Mouse (Mus musculus) heart, embryonic 11.5 days (tissue): ENCODE measurements around the gene Atp8b4. TPM values are rescaled to one million over a fixed set of nuclear protein-coding genes. Genes with fewer than 3 reads are reported as not detected.

Experiments
- ATAC-seq: fragments of 200-750 bp; cut with Nextera tagmentation; replicated peaks from 2 replicates; pipeline ENCODE4 v1.8.0; 2017; ENCODE audit warnings: moderate library complexity; ENCODE audit not compliant: insufficient number of reproducible peaks, low FRiP score, low TSS enrichment
- H3K27ac ChIP-seq: fragments of 300-500 bp; sonication (generic); 2 replicates; pipeline ENCODE4 v1.5.1; 2014; ENCODE audit warnings: mild to moderate bottlenecking, low read depth, low read length
- H3K27me3 ChIP-seq: fragments of 300-500 bp; sonication (generic); 2 replicates; pipeline ENCODE4 v1.6.1; 2014; ENCODE audit warnings: mild to moderate bottlenecking, low read length, mixed read lengths; ENCODE audit not compliant: control insufficient read depth, insufficient read depth
- H3K36me3 ChIP-seq: fragments of 300-500 bp; sonication (generic); 2 replicates; pipeline ENCODE4 v1.6.1; 2014; ENCODE audit warnings: mild to moderate bottlenecking, low read length, moderate library complexity, mixed read lengths; ENCODE audit not compliant: control insufficient read depth, insufficient read depth
- H3K4me1 ChIP-seq: fragments of 300-500 bp; sonication (generic); 2 replicates; pipeline ENCODE4 v1.6.1; 2014; ENCODE audit warnings: low read length; ENCODE audit not compliant: control insufficient read depth, insufficient read depth
- H3K4me2 ChIP-seq: fragments of 300-500 bp; sonication (generic); 2 replicates; pipeline ENCODE4 v1.6.1; 2014; ENCODE audit warnings: mild to moderate bottlenecking, moderate library complexity
- H3K4me3 ChIP-seq: fragments of 300-500 bp; sonication (generic); 2 replicates; pipeline ENCODE4 v1.5.1; 2014; ENCODE audit warnings: low read depth, low read length
- H3K9ac ChIP-seq: fragments of 300-500 bp; sonication (generic); 2 replicates; pipeline ENCODE4 v1.6.1; 2014; ENCODE audit warnings: mild to moderate bottlenecking, low read depth, low read length, moderate library complexity
- H3K9me3 ChIP-seq: fragments of 300-500 bp; sonication (generic); replicated peaks from 2 replicates; pipeline ENCODE4 v1.6.1; 2016; ENCODE audit warnings: low read length; ENCODE audit not compliant: control insufficient read depth
- WGBS: fragments of 180-500 bp; shearing (Covaris S2); extraction: QIAGEN DNeasy Blood & Tissue Kit; methylation state at CpG from one replicate; pipeline ENCODE4 v1.1.7; 2014; ENCODE audit not compliant: insufficient replicate concordance; 5-methylcytosine and 5-hydroxymethylcytosine counted together
- polyA plus RNA-seq: library from polyadenylated mRNA; unstranded; fragments of >200 nt; fragmentation: Nextera tagmentation; extraction: Ambion mirVana; gene quantifications from 2 replicates; pipeline ENCODE4 v1.2.1, GENCODE M21; 2014

Atp8b4 gene
- polyA plus RNA-seq, 1 experiment from 2014 or later = 0.17 TPM

- Histone ChIP-seq H3K4me3 (no peak overlapping the region), H3K4me1 (no peaks in the 10 kb centered on the region), H3K9me3 (no peaks in the 10 kb centered on the region), H3K27me3 (no peaks in the 10 kb centered on the region), H3K27ac (no peak overlapping the region), H3K36me3 (no peaks in the 10 kb centered on the region), H3K9ac (no peak overlapping the region), H3K4me2 (no peak overlapping the region)
- ATAC-seq = no peak
- 83% methylated on average over 2 of the region's 2 CpGs for WGBS
Observed at GRCm38 (mm10) chr2:126355259-126355658, 145.2 kb downstream of the Atp8b4 start.

- WGBS = 80% methylated on average over 1 of the region's 1 CpGs
- no peak overlapping the region for H3K4me2 ChIP-seq
- no peak overlapping the region for H3K4me3 ChIP-seq
- H3K4me1 ChIP-seq = no peaks in the 10 kb centered on the region
- H3K27ac ChIP-seq = no peak overlapping the region
- ATAC-seq = no peak
- H3K9me3 ChIP-seq = no peaks in the 10 kb centered on the region
- H3K9ac ChIP-seq = no peak overlapping the region
- H3K27me3 ChIP-seq = no peaks in the 10 kb centered on the region
- no peaks in the 10 kb centered on the region for H3K36me3 ChIP-seq
Observed at GRCm38 (mm10) chr2:126351811-126352210, 148.7 kb downstream of the Atp8b4 start.

DNA sequence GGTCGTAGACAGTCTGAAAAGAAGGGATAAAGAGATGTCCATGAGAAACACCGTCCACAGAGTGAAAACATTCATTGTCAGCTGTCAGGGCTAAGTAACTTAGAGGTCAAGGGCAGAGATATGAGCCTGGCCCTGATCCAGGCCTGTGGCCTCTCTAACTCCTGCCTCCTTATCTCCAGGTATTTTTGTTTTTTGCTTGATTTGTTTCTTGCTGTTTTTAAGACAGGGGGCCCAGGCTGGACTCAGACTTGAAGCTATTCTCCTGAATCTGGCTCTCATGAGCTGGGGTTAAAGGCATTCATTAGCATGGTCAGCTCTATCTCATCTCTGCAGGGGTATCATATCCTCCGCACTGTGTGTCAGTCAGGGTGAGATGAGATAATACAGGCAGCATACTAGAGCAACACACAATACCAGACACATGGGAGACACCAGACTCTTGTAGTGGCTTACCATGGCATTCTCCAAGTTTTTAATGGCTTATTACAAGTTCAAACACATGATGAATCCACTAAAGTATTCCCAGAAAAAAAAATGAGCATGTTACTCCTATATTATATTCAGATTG is 157.4 kb downstream of the Atp8b4 start:
- no peak for ATAC-seq
- 14% methylated on average over 3 of the region's 3 CpGs for WGBS
- H3K4me2 ChIP-seq = peak overlapping the region; percentile 22

DNA sequence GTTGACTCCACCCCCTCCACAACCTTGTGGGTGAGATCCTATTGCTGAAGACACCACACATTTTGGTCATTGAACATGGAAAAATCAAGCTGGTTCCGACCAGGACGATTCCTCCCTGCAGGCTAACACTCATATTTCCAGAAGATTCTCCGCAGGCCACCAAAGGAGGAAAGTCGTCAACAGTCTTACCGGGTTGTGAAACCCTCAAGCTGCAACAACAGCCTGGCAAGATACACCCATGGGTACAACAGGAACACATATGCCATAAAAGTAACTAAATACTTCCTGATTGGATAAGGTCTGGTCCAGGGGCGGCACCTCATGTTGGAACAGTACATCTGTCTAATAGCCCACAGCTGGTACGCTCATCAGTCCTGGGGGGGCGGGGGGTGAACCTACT is 159.0 kb downstream of the Atp8b4 start:
- Histone ChIP-seq H3K36me3 (no peaks in the 10 kb centered on the region), H3K4me2 (no peak overlapping the region), H3K9me3 (no peaks in the 10 kb centered on the region), H3K27ac (no peak overlapping the region), H3K4me1 (peaks cover 7% of the 10 kb centered on the region; the same call in 1 of the 2 replicates), H3K4me3 (no peak overlapping the region), H3K9ac (no peak overlapping the region), H3K27me3 (no peaks in the 10 kb centered on the region)
- WGBS = 91% methylated on average over 8 of the region's 8 CpGs
- ATAC-seq = no peak

More for the DNA sequence above, 157.4 kb downstream of the Atp8b4 start:
- Histone ChIP-seq H3K9me3 (no peaks in the 10 kb centered on the region), H3K27me3 (no peaks in the 10 kb centered on the region), H3K4me1 (peaks cover 7% of the 10 kb centered on the region; the same call in 1 of the 2 replicates), H3K9ac (no peak overlapping the region), H3K36me3 (no peaks in the 10 kb centered on the region), H3K27ac (peak overlapping the region; percentile 24; the same call in 1 of the 2 replicates), H3K4me3 (no peak overlapping the region)

GRCm38 (mm10) chr2:126340201-126340600 is 160.3 kb downstream of the Atp8b4 start:
- Histone ChIP-seq H3K4me1 (peaks cover 7% of the 10 kb centered on the region; the same call in 1 of the 2 replicates), H3K36me3 (no peaks in the 10 kb centered on the region), H3K9me3 (no peaks in the 10 kb centered on the region), H3K27me3 (no peaks in the 10 kb centered on the region), H3K27ac (no peak overlapping the region), H3K4me2 (no peak overlapping the region), H3K4me3 (no peak overlapping the region), H3K9ac (no peak overlapping the region)
- no peak for ATAC-seq
- 82% methylated on average over 7 of the region's 7 CpGs for WGBS

- H3K27ac ChIP-seq = no peak overlapping the region
- no peak for ATAC-seq
- no peaks in the 10 kb centered on the region for H3K36me3 ChIP-seq
- no peak overlapping the region for H3K4me2 ChIP-seq
- no peaks in the 10 kb centered on the region for H3K27me3 ChIP-seq
- no peaks in the 10 kb centered on the region for H3K9me3 ChIP-seq
- no peak overlapping the region for H3K9ac ChIP-seq
- no peak overlapping the region for H3K4me3 ChIP-seq
- WGBS = 88% methylated on average over 8 of the region's 8 CpGs
- H3K4me1 ChIP-seq = peaks cover 7% of the 10 kb centered on the region; the same call in 1 of the 2 replicates
Observed at GRCm38 (mm10) chr2:126339516-126339915, 161.0 kb downstream of the Atp8b4 start.

- no peak for ATAC-seq
- H3K9me3 ChIP-seq = no peaks in the 10 kb centered on the region
- H3K36me3 ChIP-seq = no peaks in the 10 kb centered on the region
- H3K9ac ChIP-seq = no peak overlapping the region
- no peak overlapping the region for H3K4me2 ChIP-seq
- H3K27ac ChIP-seq = no peak overlapping the region
- H3K27me3 ChIP-seq = no peaks in the 10 kb centered on the region
- no peak overlapping the region for H3K4me3 ChIP-seq
- 84% methylated on average over 5 of the region's 5 CpGs for WGBS
- no peaks in the 10 kb centered on the region for H3K4me1 ChIP-seq
Observed at GRCm38 (mm10) chr2:126337143-126337542, 163.3 kb downstream of the Atp8b4 start.

DNA sequence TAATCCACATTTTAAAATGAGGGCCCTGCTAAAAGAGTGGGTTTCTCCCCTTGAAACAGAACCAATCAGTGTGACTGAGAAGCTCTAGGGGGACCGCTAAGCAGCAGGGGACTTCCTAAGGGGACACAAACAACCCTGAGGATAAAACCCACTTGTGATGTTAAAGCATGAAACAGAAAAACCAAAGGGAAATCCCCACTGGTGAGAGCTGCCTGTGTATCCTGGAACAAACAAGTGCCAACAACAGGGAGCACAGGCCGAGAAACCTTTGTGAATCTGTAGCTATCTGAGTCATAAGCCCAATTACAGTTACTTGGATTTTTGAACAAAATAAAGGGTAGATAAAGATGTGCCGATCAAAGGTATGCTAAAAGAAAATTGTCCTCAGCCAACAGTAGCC is 168.7 kb downstream of the Atp8b4 start:
- Histone ChIP-seq H3K4me1 (no peaks in the 10 kb centered on the region), H3K4me2 (no peak overlapping the region), H3K9me3 (no peaks in the 10 kb centered on the region), H3K4me3 (no peak overlapping the region), H3K27ac (no peak overlapping the region), H3K27me3 (no peaks in the 10 kb centered on the region), H3K36me3 (no peaks in the 10 kb centered on the region), H3K9ac (no peak overlapping the region)
- ATAC-seq = no peak
- 85% methylated on average over 3 of the region's 3 CpGs for WGBS

DNA sequence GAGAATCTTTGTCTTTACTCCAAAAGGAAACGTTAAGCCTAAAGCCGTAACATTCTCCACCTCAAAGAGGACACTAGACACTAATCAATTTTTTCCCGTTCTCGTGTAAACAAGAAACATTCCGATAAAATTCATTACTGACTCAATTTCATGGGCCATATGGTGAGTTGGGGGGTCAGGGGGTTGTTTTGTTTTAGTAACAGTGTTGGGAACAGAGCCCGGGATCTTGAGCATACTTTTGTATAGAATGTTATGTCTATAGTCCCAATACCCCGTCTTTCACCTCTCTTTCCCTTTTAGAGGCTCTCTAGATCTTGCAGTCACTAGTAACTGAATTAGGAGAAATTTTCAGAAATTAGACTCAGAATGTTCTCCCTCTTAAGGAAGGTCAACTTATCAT is 177.3 kb downstream of the Atp8b4 start:
- 87% methylated on average over 7 of the region's 7 CpGs for WGBS
- Histone ChIP-seq H3K9ac (no peak overlapping the region), H3K27me3 (no peaks in the 10 kb centered on the region), H3K9me3 (no peaks in the 10 kb centered on the region), H3K27ac (no peak overlapping the region), H3K4me2 (no peak overlapping the region), H3K36me3 (no peaks in the 10 kb centered on the region), H3K4me1 (no peaks in the 10 kb centered on the region), H3K4me3 (no peak overlapping the region)
- ATAC-seq = no peak
